ENCODE assay signal across 13 mouse cellular contexts in the genomic region with DNA sequence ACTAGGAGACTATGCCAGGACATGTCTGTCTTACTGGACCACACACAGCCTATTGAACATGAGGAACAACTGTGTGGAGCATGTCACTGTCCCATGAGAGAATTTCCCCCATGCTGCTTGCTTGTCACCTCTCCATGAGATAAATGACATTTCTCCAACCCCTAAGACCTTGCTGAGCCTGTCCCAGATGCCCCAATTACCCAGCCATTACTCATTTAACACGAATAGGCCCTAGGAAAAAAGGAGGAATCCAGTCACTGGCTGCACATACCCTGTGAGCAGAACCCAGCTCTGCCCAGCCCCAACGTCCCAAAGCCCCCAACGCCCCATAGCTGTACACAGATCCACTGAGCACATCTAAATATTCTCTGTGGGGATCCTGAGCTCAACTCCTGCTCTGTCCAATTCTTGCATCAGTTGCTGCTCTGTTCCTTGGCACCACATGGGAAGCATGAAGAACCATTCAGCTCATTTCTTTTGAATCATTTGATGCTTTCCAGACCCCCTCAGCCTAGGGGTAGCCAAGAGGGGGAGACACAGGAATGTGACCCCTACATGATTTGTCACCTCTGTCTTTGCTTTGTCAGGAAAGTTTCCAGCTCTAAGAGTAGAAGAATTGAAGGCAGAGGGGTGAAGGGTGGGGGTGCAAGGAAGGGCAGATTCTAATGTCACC. TPM values are rescaled to one million over a fixed set of nuclear protein-coding genes. Genes with fewer than 3 reads are reported as not detected.
A peak's percentile ranks its signal among the peaks of the same experiment; 100 is the strongest.
DNase-seq lines count a peak whose midpoint lies in the region; ATAC-seq lines count a peak whose summit lies in the region.
"Had no signal": no experiment of that assay in that cellular context is flagged by ENCODE, and none has a peak within 500 bp of the region (broad histone marks: within the 10 kb centered on the region; RNA-seq: fewer than 3 reads in every experiment).

No protein-coding gene starts in this region.

- no peak overlapping the region for H3K4me3 ChIP-seq in lung, embryonic 15.5 days
- H3K4me3 ChIP-seq in intestine, embryonic 16.5 days (ENCODE audit: low read length): no peak overlapping the region
- no peak overlapping the region for H3K4me3 ChIP-seq in stomach, embryonic 14.5 days (ENCODE audit: low read depth, low read length)
- H3K4me3 ChIP-seq: forebrain, embryonic 12.5 days; myocyte had no signal

- H3K36me3 ChIP-seq in lung, embryonic 15.5 days: no peaks in the 10 kb centered on the region
- no peaks in the 10 kb centered on the region for H3K36me3 ChIP-seq in intestine, embryonic 16.5 days (ENCODE audit: control insufficient read depth, insufficient read depth, low read length)
- no peaks in the 10 kb centered on the region for H3K36me3 ChIP-seq in stomach, embryonic 14.5 days (ENCODE audit: control insufficient read depth, insufficient read depth, low read length)
- H3K36me3 ChIP-seq: forebrain, embryonic 12.5 days had no signal

- WGBS in lung, embryonic 15.5 days: 27% methylated on average over 3 of the region's 3 CpGs
- WGBS in intestine, embryonic 16.5 days: 39% methylated on average over 3 of the region's 3 CpGs
- 30% methylated on average over 3 of the region's 3 CpGs for WGBS in stomach, embryonic 14.5 days

- peaks cover 28% of the 10 kb centered on the region for H3K4me1 ChIP-seq in lung, embryonic 15.5 days
- no peaks in the 10 kb centered on the region for H3K4me1 ChIP-seq in intestine, embryonic 16.5 days (ENCODE audit: control insufficient read depth, insufficient read depth, low read length)
- peaks cover 22% of the 10 kb centered on the region for H3K4me1 ChIP-seq in stomach, embryonic 14.5 days (ENCODE audit: control insufficient read depth, insufficient read depth, low read length)
- H3K4me1 ChIP-seq: forebrain, embryonic 12.5 days had no signal

- peak; percentile 5 for DNase-seq in heart, postnatal 4 days
- no peak for DNase-seq in heart, adult 9 months (ENCODE audit: low spot score in 2 of 2)
- no peak for DNase-seq in lung, postnatal 14 days
- no peak for DNase-seq in adrenal gland, adult (ENCODE audit: inconsistent age in 2 of 2, low spot score in 1 of 2)
- DNase-seq: adrenal gland, postnatal 10 days; gastrocnemius, postnatal 25 days; thymus, postnatal 36 days had no signal

- peak overlapping the region; percentile 77 for H3K27ac ChIP-seq in lung, embryonic 15.5 days
- H3K27ac ChIP-seq in intestine, embryonic 16.5 days (ENCODE audit: low read length): peak overlapping the region; percentile 15; the same call in 1 of the 2 replicates
- H3K27ac ChIP-seq in stomach, embryonic 14.5 days (ENCODE audit: low read length): peak overlapping the region; percentile 45; the same call in 1 of the 2 replicates
- H3K27ac ChIP-seq: forebrain, embryonic 12.5 days had no signal

- H3K4me2 ChIP-seq in lung, embryonic 15.5 days: no peak overlapping the region
- no peak overlapping the region for H3K4me2 ChIP-seq in intestine, embryonic 16.5 days (ENCODE audit: low read depth, low read length)
- H3K4me2 ChIP-seq in stomach, embryonic 14.5 days (replicated peaks; ENCODE audit: low read depth, low read length): no peak overlapping the region
- H3K4me2 ChIP-seq: forebrain, embryonic 12.5 days had no signal

- H3K9ac ChIP-seq in lung, embryonic 15.5 days: no peak overlapping the region
- no peak overlapping the region for H3K9ac ChIP-seq in intestine, embryonic 16.5 days (ENCODE audit: low read depth, low read length)
- no peak overlapping the region for H3K9ac ChIP-seq in stomach, embryonic 14.5 days (replicated peaks; ENCODE audit: low read depth, low read length)
- H3K9ac ChIP-seq: forebrain, embryonic 12.5 days had no signal

- H3K27me3 ChIP-seq in lung, embryonic 15.5 days: no peaks in the 10 kb centered on the region
- H3K27me3 ChIP-seq in intestine, embryonic 16.5 days (replicated peaks; ENCODE audit: control insufficient read depth, insufficient read depth, low read length): no peaks in the 10 kb centered on the region
- H3K27me3 ChIP-seq in stomach, embryonic 14.5 days (ENCODE audit: control insufficient read depth, insufficient read depth, low read length): no peaks in the 10 kb centered on the region
- H3K27me3 ChIP-seq: forebrain, embryonic 12.5 days had no signal

- H3K9me3 ChIP-seq in lung, embryonic 15.5 days: no peaks in the 10 kb centered on the region
- H3K9me3 ChIP-seq in intestine, embryonic 16.5 days (ENCODE audit: control insufficient read depth, low read length): no peaks in the 10 kb centered on the region
- H3K9me3 ChIP-seq in stomach, embryonic 14.5 days (ENCODE audit: control insufficient read depth, low read depth, low read length): no peaks in the 10 kb centered on the region
- H3K9me3 ChIP-seq: forebrain, embryonic 12.5 days had no signal

- peak; percentile 62 for ATAC-seq in lung, embryonic 15.5 days (ENCODE audit: borderline replicate concordance, extremely low read depth, low FRiP score, low TSS enrichment)
- peak; percentile 76 for ATAC-seq in intestine, embryonic 16.5 days
- ATAC-seq in stomach, embryonic 14.5 days (ENCODE audit: insufficient number of reproducible peaks, insufficient read depth, low FRiP score, low read depth): peak; percentile 86; the same call in 1 of the 2 replicates
- ATAC-seq in frontal cortex, adult (ENCODE audit: low TSS enrichment): no peak

RNA-seq across cellular contexts. Expression of a gene that starts 47.4 kb away (rescaled TPM):
- 100 to 1,000 TPM; 160 to 168 TPM for total RNA-seq in heart, postnatal 4 days (2021)
- 12.4 and 13.4 TPM in 2 replicates for polyA plus RNA-seq in lung, embryonic 15.5 days (2015; fragmentation: Nextera tagmentation; extraction: Ambion mirVana)
- 31.6 and 42.0 TPM in 2 replicates for polyA plus RNA-seq in intestine, embryonic 16.5 days (2015; fragmentation: Nextera tagmentation; extraction: Ambion mirVana)
- polyA plus RNA-seq in stomach, embryonic 14.5 days (2014; fragmentation: Nextera tagmentation; extraction: Ambion mirVana): 20.0 and 22.2 TPM in 2 replicates

Comparison
In these comparisons a context has a peak if more than half of its experiments do, and no peak if none do; other contexts are left out.
1. H3K27ac ChIP-seq: peak in every context shown above with its lines; median percentile 77 in lung, embryonic 15.5 days; 45 in stomach, embryonic 14.5 days; 15 in intestine, embryonic 16.5 days.